Mouse (Mus musculus): ENCODE data around the gene Hand1.

The Hand1 gene

GRCm38 (mm10) chr11:57801766-57802510 lies 30.7 kb downstream of the Hand1 start:
- DNase-seq (ENCODE audit: low spot score), result peak; percentile 37

- peak; percentile 97 for DNase-seq (ENCODE audit: low spot score)
Observed at GRCm38 (mm10) chr11:57800971-57801765, 31.4 kb downstream of the Hand1 start, which contains the start of gene Sap30l. TSS of gene Sap30l (plus strand) at chr11:57801637.

- DNase-seq (ENCODE audit: low spot score), result no peak
Observed at GRCm38 (mm10) chr11:57800266-57800951, 32.2 kb downstream of the Hand1 start.

- DNase-seq (ENCODE audit: low spot score), result no peak
Observed at GRCm38 (mm10) chr11:57799456-57799855, 33.2 kb downstream of the Hand1 start.

GRCm38 (mm10) chr11:57797828-57798227 lies 34.8 kb downstream of the Hand1 start:
- no peak for DNase-seq (ENCODE audit: low spot score)

- no peak for DNase-seq (ENCODE audit: low spot score)
Observed at GRCm38 (mm10) chr11:57795086-57795485, 37.5 kb downstream of the Hand1 start.

GRCm38 (mm10) chr11:57790866-57791535 lies 41.6 kb downstream of the Hand1 start:
- no peak for DNase-seq (ENCODE audit: low spot score)

- DNase-seq (ENCODE audit: low spot score), result no peak
Observed at GRCm38 (mm10) chr11:57787913-57788312, 44.7 kb downstream of the Hand1 start.

GRCm38 (mm10) chr11:57786616-57787418 lies 45.8 kb downstream of the Hand1 start:
- DNase-seq (ENCODE audit: low spot score), result peak; percentile 68

GRCm38 (mm10) chr11:57779824-57780223 lies 52.8 kb downstream of the Hand1 start:
- no peak for DNase-seq (ENCODE audit: low spot score)
